Mouse (Mus musculus) small intestine, adult 2 months (tissue): Measurements from ENCODE around the gene Phyhd1. TPM values are rescaled to one million over a fixed set of nuclear protein-coding genes. Genes with fewer than 3 reads are reported as not detected.

Source experiments
- H3K27ac ChIP-seq: fragments of 200-500 bp; 2 replicates; pipeline ENCODE4 v1.5.1; 2012; ENCODE audit warnings: low read depth, low read length, control low read depth, inconsistent platforms; ENCODE audit not compliant: insufficient read depth
- H3K27me3 ChIP-seq: fragments of 200-500 bp; 2 replicates; pipeline ENCODE4 v1.6.1; 2012; ENCODE audit warnings: mild to moderate bottlenecking, moderate library complexity, low read length, inconsistent platforms; ENCODE audit not compliant: control insufficient read depth, insufficient read depth
- H3K36me3 ChIP-seq: fragments of 200-500 bp; 2 replicates; pipeline ENCODE4 v1.6.1; 2012; ENCODE audit warnings: mild to moderate bottlenecking, low read length, control low read depth, inconsistent platforms; ENCODE audit not compliant: control insufficient read depth, insufficient read depth
- H3K4me1 ChIP-seq: fragments of 200-500 bp; 2 replicates; pipeline ENCODE4 v1.6.1; 2012; ENCODE audit warnings: low read length, inconsistent platforms, mixed read lengths; ENCODE audit not compliant: control insufficient read depth, insufficient read depth, insufficient read length
- H3K4me3 ChIP-seq: fragments of 200-500 bp; 2 replicates; pipeline ENCODE4 v1.5.1; 2012; ENCODE audit warnings: low read depth, mild to moderate bottlenecking, control low read depth, inconsistent platforms, low read length, moderate library complexity
- CTCF ChIP-seq: fragments of 200-500 bp; IDR thresholded peaks from 2 replicates; pipeline ENCODE4 v1.5.1; 2012; ENCODE audit warnings: low read depth, mild to moderate bottlenecking, control low read depth, inconsistent platforms, low read length, moderate library complexity, mixed read lengths; ENCODE audit not compliant: insufficient replicate concordance, insufficient read length; ENCODE audit errors: extremely low read depth
- POLR2A ChIP-seq: fragments of 200-500 bp; IDR thresholded peaks from 2 replicates; pipeline ENCODE4 v1.6.1; 2012; ENCODE audit warnings: low read depth, mild to moderate bottlenecking, control low read depth, inconsistent platforms, low read length, moderate library complexity
- WGBS: fragments of 180-500 bp; shearing (Covaris S2); methylation state at CpG from one replicate; pipeline ENCODE4 v1.1.7; 2018; 5-methylcytosine and 5-hydroxymethylcytosine counted together
- polyA plus RNA-seq: library from polyadenylated mRNA; depleted of rRNA; stranded (reverse); fragments of >200 nt; gene quantifications from 2 replicates; pipeline ENCODE4 v1.2.3, GENCODE M21; 2012

Gene Phyhd1
- polyA plus RNA-seq, 1 experiment: 2.4 TPM

GRCm38 (mm10) chr2:30238906-30239465 lies 27.0 kb upstream of the Phyhd1 start:
- 39% methylated on average over 3 of the region's 3 CpGs for WGBS

GRCm38 (mm10) chr2:30239777-30240176 lies 26.2 kb upstream of the Phyhd1 start:
- H3K27me3 ChIP-seq: no peaks in the 10 kb centered on the region
- peak overlapping the region; percentile 91 for H3K27ac ChIP-seq
- peaks cover 25% of the 10 kb centered on the region for H3K4me1 ChIP-seq
- H3K4me3 ChIP-seq: 0 out of 2 replicates have a peak overlapping the region, but pooled peaks have one; percentile 10
- 30% methylated on average over 4 of the region's 4 CpGs for WGBS
- peaks cover 24% of the 10 kb centered on the region for H3K36me3 ChIP-seq
- TF ChIP-seq POLR2A: no peak; the same call in 1 of the 2 replicates

More at GRCm38 (mm10) chr2:30238906-30239465, 27.0 kb upstream of the Phyhd1 start:
- Histone ChIP-seq H3K4me3 (peak overlapping the region; percentile 94), H3K27me3 (no peaks in the 10 kb centered on the region), H3K27ac (peak overlapping the region; percentile 91), H3K4me1 (peaks cover 20% of the 10 kb centered on the region), H3K36me3 (peaks cover 21% of the 10 kb centered on the region)
- no peak for TF ChIP-seq POLR2A
- TF ChIP-seq CTCF: no peak

- Histone ChIP-seq H3K4me3 (0 out of 2 replicates have a peak within 1 kb of the TSS, but pooled peaks have one; percentile 10), H3K4me1 (peaks cover 28% of the 10 kb centered on the region), H3K27me3 (no peaks in the 10 kb centered on the region), H3K27ac (peak within 1 kb of the TSS; percentile 91), H3K36me3 (peaks cover 24% of the 10 kb centered on the region)
- 59% methylated on average over 2 of the region's 2 CpGs for WGBS
- TF ChIP-seq POLR2A: no peak
- no peak for TF ChIP-seq CTCF
These were observed 25.7 kb upstream of the Phyhd1 start, which contains the start of gene Gm28035 for GRCm38 (mm10) chr2:30240267-30240666. Gene Gm28035 (plus strand): TSS chr2:30240567.

- Histone ChIP-seq H3K36me3 (peaks cover 25% of the 10 kb centered on the region), H3K4me3 (no peak overlapping the region), H3K27me3 (no peaks in the 10 kb centered on the region), H3K4me1 (peaks cover 33% of the 10 kb centered on the region), H3K27ac (peak overlapping the region; percentile 71)
- TF ChIP-seq CTCF (no peak), POLR2A (no peak)
- 60% methylated on average over 4 of the region's 4 CpGs for WGBS
These were observed 23.5 kb upstream of the Phyhd1 start for GRCm38 (mm10) chr2:30242509-30242908.

GRCm38 (mm10) chr2:30243391-30243790 lies 22.6 kb upstream of the Phyhd1 start:
- H3K4me1 ChIP-seq: peaks cover 35% of the 10 kb centered on the region
- no peak for TF ChIP-seq CTCF
- no peak for TF ChIP-seq POLR2A
- peak overlapping the region; percentile 6; the same call in 1 of the 2 replicates for H3K27ac ChIP-seq
- no peaks in the 10 kb centered on the region for H3K27me3 ChIP-seq
- H3K4me3 ChIP-seq: no peak overlapping the region
- 90% methylated on average over 4 of the region's 4 CpGs for WGBS
- peaks cover 27% of the 10 kb centered on the region for H3K36me3 ChIP-seq

GRCm38 (mm10) chr2:30244595-30245178 lies 21.3 kb upstream of the Phyhd1 start:
- peak overlapping the region; percentile 57 for H3K27ac ChIP-seq

GRCm38 (mm10) chr2:30247036-30247435 lies 19.0 kb upstream of the Phyhd1 start:
- Histone ChIP-seq H3K36me3 (peaks cover 18% of the 10 kb centered on the region), H3K27ac (no peak overlapping the region), H3K27me3 (no peaks in the 10 kb centered on the region), H3K4me3 (no peak overlapping the region), H3K4me1 (peaks cover 43% of the 10 kb centered on the region)
- no peak for TF ChIP-seq CTCF
- no peak for TF ChIP-seq POLR2A
- whole genome bisulfite sequencing: 94% methylated on average over 5 of the region's 5 CpGs

More at GRCm38 (mm10) chr2:30244595-30245178, 21.3 kb upstream of the Phyhd1 start:
- H3K4me3 ChIP-seq: no peak overlapping the region
- peaks cover 33% of the 10 kb centered on the region for H3K36me3 ChIP-seq
- no peak for TF ChIP-seq POLR2A
- TF ChIP-seq CTCF: no peak
- WGBS: 28% methylated on average over 7 of the region's 7 CpGs
- peaks cover 34% of the 10 kb centered on the region for H3K4me1 ChIP-seq
- H3K27me3 ChIP-seq: no peaks in the 10 kb centered on the region

GRCm38 (mm10) chr2:30247681-30248080 lies 18.3 kb upstream of the Phyhd1 start:
- TF ChIP-seq POLR2A (no peak), CTCF (no peak)
- WGBS: 65% methylated on average over 4 of the region's 4 CpGs
- H3K27ac ChIP-seq: no peak overlapping the region

More at GRCm38 (mm10) chr2:30247681-30248080, 18.3 kb upstream of the Phyhd1 start:
- H3K4me3 ChIP-seq: no peak overlapping the region
- peaks cover 48% of the 10 kb centered on the region for H3K4me1 ChIP-seq
- no peaks in the 10 kb centered on the region for H3K27me3 ChIP-seq
- peaks cover 16% of the 10 kb centered on the region for H3K36me3 ChIP-seq
